Mouse (Mus musculus) heart, embryonic 10.5 days (tissue): ENCODE measurements around the gene Arhgap24. TPM values are rescaled to one million over a fixed set of nuclear protein-coding genes. Genes with fewer than 3 reads are reported as not detected.

Source experiments
- DNase-seq: peaks from one replicate; pipeline ENCODE4 v3.0.0-alpha.2; 2017; ENCODE audit warnings: low spot score
- H3K27ac ChIP-seq: fragments of 300-500 bp; sonication (generic); 2 replicates; pipeline ENCODE4 v1.5.1; 2016; ENCODE audit warnings: mild to moderate bottlenecking
- H3K27me3 ChIP-seq: fragments of 300-500 bp; sonication (generic); 2 replicates; pipeline ENCODE4 v1.6.1; 2016; ENCODE audit warnings: mild to moderate bottlenecking; ENCODE audit not compliant: poor library complexity, insufficient read depth, severe bottlenecking
- H3K36me3 ChIP-seq: fragments of 300-500 bp; sonication (generic); 2 replicates; pipeline ENCODE4 v1.6.1; 2016; ENCODE audit warnings: mild to moderate bottlenecking, moderate library complexity
- H3K4me1 ChIP-seq: fragments of 300-500 bp; sonication (generic); 2 replicates; pipeline ENCODE4 v1.6.1; 2016; ENCODE audit warnings: mild to moderate bottlenecking
- H3K4me3 ChIP-seq: fragments of 300-500 bp; sonication (generic); 2 replicates; pipeline ENCODE4 v1.5.1; 2016; ENCODE audit warnings: mild to moderate bottlenecking, moderate library complexity
- H3K9me3 ChIP-seq: fragments of 300-500 bp; sonication (generic); 2 replicates; pipeline ENCODE4 v1.6.1; 2016; ENCODE audit warnings: mild to moderate bottlenecking, moderate library complexity
- WGBS: fragments of 180-500 bp; shearing (Covaris S2); methylation state at CpG from one replicate; pipeline ENCODE4 v1.1.7; 2016; 5-methylcytosine and 5-hydroxymethylcytosine counted together
- polyA plus RNA-seq: library from polyadenylated mRNA; unstranded; fragments of >200 nt; fragmentation: Nextera tagmentation; extraction: Ambion mirVana; gene quantifications from 2 replicates; pipeline ENCODE4 v1.2.1, GENCODE M21; 2016

The Arhgap24 gene
- polyA plus RNA-seq, 1 experiment from 2014 or later: 8.1 TPM

DNA sequence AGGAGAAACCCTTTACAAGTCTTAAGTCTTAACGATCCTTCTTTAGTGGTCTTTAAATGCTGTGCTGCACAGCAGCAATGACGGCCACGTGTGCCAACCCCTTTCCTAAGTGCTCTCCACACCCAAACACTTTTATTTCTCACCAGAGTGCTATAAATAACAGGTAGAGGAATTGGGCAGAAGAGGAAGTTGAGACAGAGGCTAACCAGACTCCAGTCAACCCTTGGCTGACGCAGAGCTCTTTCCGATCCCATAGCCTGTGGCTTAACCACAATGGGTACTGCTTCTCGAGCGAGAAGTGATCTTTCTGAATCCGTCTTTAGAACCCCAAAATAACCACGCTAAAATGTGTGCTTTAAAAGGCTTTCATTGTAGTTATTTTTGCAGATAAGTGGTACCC lies 296.7 kb downstream of the Arhgap24 start:
- Histone ChIP-seq H3K27me3 (no peaks in the 10 kb centered on the region), H3K27ac (no peak overlapping the region), H3K36me3 (no peaks in the 10 kb centered on the region), H3K4me1 (peaks cover 17% of the 10 kb centered on the region; the same call in 1 of the 2 replicates), H3K4me3 (no peak overlapping the region), H3K9me3 (no peaks in the 10 kb centered on the region)
- no peak for DNase-seq
- 56% methylated on average over 9 of the region's 9 CpGs for WGBS

DNA sequence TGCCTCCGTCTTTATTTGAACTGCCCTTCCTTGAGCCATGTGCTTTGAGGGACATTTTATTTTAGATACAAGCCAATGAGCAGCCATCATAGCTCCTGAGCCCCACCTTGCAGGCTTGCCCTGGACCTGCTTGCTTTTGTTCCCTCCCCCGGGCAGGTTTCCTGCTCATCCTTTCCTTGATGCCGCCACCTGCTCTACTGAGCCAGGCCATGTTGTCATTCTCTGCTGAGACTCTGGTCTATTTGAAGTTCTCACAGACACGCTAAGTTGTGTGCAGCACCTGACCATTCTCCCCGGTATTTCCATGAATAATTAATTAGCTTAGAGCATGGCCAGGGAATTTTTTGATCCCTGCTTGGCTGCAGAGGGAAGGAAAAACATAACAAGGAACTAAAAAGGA lies 297.1 kb downstream of the Arhgap24 start:
- 74% methylated on average over 5 of the region's 5 CpGs for WGBS
- Histone ChIP-seq H3K4me3 (no peak overlapping the region), H3K36me3 (no peaks in the 10 kb centered on the region), H3K27ac (no peak overlapping the region), H3K4me1 (peaks cover 17% of the 10 kb centered on the region; the same call in 1 of the 2 replicates), H3K27me3 (no peaks in the 10 kb centered on the region), H3K9me3 (no peaks in the 10 kb centered on the region)
- no peak for DNase-seq

GRCm38 (mm10) chr5:102783585-102783984 lies 302.4 kb downstream of the Arhgap24 start:
- no peak for DNase-seq
- H3K9me3 ChIP-seq: no peaks in the 10 kb centered on the region
- 58% methylated on average over 4 of the region's 4 CpGs for WGBS
- H3K4me1 ChIP-seq: 0 out of 2 replicates have a peak, but pooled peaks cover 2% of the 10 kb centered on the region
- no peaks in the 10 kb centered on the region for H3K27me3 ChIP-seq
- H3K27ac ChIP-seq: no peak overlapping the region
- no peaks in the 10 kb centered on the region for H3K36me3 ChIP-seq
- H3K4me3 ChIP-seq: no peak overlapping the region

DNA sequence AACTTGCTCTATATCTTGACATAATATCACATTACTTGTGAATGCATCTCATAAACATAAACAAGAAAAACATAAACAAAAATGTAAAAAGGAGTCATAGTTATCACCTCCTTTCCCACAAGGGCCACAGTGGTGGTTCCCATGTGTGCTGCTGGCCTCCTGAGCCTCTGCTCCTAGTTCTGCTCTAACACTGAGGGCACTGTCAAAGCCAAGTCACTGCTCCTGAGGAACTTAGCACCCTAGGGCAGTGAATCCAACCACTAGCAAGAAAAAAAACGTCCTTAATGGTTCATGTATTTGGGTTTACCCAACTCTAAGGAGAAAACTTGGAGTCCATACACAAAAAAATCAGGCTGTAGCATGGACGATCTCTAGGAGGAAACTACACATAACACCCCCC lies 304.9 kb downstream of the Arhgap24 start:
- H3K27ac ChIP-seq: no peak overlapping the region
- no peaks in the 10 kb centered on the region for H3K27me3 ChIP-seq
- H3K4me1 ChIP-seq: no peaks in the 10 kb centered on the region
- H3K9me3 ChIP-seq: no peaks in the 10 kb centered on the region
- no peaks in the 10 kb centered on the region for H3K36me3 ChIP-seq
- no peak overlapping the region for H3K4me3 ChIP-seq
- no peak for DNase-seq
- WGBS: 66% methylated on average over 2 of the region's 2 CpGs

DNA sequence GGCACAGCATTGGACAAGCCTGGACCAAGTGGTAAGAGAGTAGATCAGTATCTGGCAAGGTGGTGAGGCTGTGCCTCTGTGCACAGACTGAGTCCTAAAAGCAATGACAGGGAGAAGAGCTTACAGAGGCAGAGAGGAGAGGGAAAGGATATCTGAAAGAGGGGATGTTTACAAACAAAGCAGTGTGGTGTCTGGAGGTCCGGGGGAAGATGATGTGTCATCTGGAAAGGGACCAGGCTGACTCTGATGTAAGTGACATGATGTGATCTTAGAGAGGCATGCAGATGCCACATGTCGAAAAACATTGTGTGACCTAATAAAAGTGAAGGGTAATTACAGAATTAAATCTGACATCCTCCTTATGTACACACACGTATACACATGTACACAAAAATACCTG lies 307.2 kb downstream of the Arhgap24 start:
- Histone ChIP-seq H3K27ac (no peak overlapping the region), H3K4me1 (no peaks in the 10 kb centered on the region), H3K4me3 (no peak overlapping the region), H3K36me3 (no peaks in the 10 kb centered on the region), H3K27me3 (no peaks in the 10 kb centered on the region), H3K9me3 (no peaks in the 10 kb centered on the region)
- 76% methylated on average over 3 of the region's 3 CpGs for WGBS
- DNase-seq: no peak

DNA sequence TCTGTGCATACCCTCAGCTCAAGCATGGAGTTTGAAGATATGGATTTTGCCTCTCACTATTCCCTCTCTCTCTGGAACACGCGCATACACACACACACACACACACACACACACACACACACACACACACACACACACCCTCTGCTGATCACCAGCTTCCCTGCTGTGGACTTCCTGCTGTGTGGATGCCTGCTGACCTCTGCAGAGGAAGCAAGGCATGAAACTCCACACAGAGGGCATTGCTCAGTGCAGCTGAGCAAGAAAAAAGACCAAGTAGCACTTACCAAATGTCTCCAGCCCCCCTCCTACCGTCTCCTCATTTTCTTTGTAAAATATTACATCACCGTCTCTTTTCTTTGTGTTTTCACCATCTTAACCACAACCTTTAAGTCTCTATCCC lies 310.1 kb downstream of the Arhgap24 start:
- H3K4me1 ChIP-seq: no peaks in the 10 kb centered on the region
- H3K36me3 ChIP-seq: no peaks in the 10 kb centered on the region
- H3K4me3 ChIP-seq: no peak overlapping the region
- H3K9me3 ChIP-seq: no peaks in the 10 kb centered on the region
- WGBS: 40% methylated on average over 4 of the region's 4 CpGs
- H3K27ac ChIP-seq: no peak overlapping the region
- H3K27me3 ChIP-seq: no peaks in the 10 kb centered on the region
- DNase-seq: no peak

DNA sequence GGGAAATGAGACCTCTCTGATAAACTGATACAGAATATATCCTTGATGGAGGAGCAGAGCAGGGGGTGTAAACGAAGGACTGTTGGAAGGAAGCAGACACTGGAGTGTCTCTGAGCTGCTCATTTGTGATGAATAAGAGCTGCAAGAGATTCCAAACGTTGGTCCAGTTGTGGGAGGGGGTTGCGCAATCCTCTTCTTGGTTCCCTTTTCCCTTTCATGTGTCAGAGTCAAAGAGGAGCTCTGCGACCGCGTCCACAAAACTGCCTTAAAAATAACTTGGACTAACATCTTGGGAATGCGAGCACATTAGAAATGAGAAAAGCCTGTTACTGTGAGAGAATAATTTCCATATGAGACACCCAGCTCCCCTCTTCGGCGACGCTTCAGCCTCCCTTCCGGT lies 312.3 kb downstream of the Arhgap24 start:
- Histone ChIP-seq H3K36me3 (no peaks in the 10 kb centered on the region), H3K27me3 (no peaks in the 10 kb centered on the region), H3K4me1 (no peaks in the 10 kb centered on the region), H3K4me3 (no peak overlapping the region), H3K9me3 (no peaks in the 10 kb centered on the region), H3K27ac (no peak overlapping the region)
- 81% methylated on average over 11 of the region's 11 CpGs for WGBS
- DNase-seq: no peak

DNA sequence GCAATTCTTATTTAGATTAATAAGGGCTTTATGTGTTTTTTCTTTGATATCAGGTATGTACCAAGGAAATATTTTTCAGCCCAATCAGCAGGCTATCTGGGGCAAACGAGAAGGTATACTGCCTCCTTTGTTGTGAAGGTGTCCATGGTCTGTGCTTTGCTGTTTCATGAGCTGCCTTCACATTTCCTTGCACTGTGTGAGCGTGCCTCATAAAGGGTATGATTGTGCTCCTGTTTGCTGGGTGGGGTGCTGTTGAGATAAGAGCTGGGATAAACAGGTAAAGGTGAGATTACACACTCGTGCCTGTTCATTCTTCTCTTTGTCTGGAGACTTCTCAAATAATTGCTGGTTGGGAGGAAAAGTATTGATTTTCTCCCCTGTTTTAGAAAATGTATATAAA lies 320.3 kb downstream of the Arhgap24 start:
- no peak for DNase-seq
- no peaks in the 10 kb centered on the region for H3K36me3 ChIP-seq
- H3K27me3 ChIP-seq: no peaks in the 10 kb centered on the region
- WGBS: 68% methylated on average over 3 of the region's 3 CpGs
- H3K4me1 ChIP-seq: no peaks in the 10 kb centered on the region
- no peak overlapping the region for H3K4me3 ChIP-seq
- H3K9me3 ChIP-seq: no peaks in the 10 kb centered on the region
- no peak overlapping the region for H3K27ac ChIP-seq

DNA sequence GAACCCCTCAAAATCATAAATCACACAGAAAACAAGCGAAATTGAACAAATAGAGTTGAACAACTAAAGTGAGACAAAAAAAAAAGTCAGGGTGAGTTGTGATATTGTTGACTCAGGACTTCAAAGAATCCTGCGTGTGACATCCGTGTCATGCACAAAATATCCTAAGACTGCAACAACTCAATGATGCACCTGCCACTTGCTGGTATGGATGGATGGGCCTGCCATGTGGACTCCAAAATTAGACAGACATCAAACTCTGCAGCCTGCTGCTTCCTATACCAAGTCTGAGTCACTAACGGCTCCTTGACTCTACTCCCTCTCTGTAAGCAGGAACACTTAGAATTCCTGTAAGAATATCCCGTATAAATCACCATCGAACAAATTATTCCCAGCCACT lies 321.6 kb downstream of the Arhgap24 start:
- Histone ChIP-seq H3K27ac (no peak overlapping the region), H3K4me3 (no peak overlapping the region), H3K9me3 (no peaks in the 10 kb centered on the region), H3K4me1 (no peaks in the 10 kb centered on the region), H3K27me3 (no peaks in the 10 kb centered on the region), H3K36me3 (no peaks in the 10 kb centered on the region)
- WGBS: 81% methylated on average over 6 of the region's 6 CpGs
- no peak for DNase-seq

- H3K36me3 ChIP-seq: no peaks in the 10 kb centered on the region
- H3K9me3 ChIP-seq: no peaks in the 10 kb centered on the region
- H3K27ac ChIP-seq: no peak overlapping the region
- no peak overlapping the region for H3K4me3 ChIP-seq
- H3K27me3 ChIP-seq: no peaks in the 10 kb centered on the region
- DNase-seq: no peak
- H3K4me1 ChIP-seq: no peaks in the 10 kb centered on the region
- 61% methylated on average over 4 of the region's 4 CpGs for WGBS
Measured at GRCm38 (mm10) chr5:102803675-102804074, 322.5 kb downstream of the Arhgap24 start.

DNA sequence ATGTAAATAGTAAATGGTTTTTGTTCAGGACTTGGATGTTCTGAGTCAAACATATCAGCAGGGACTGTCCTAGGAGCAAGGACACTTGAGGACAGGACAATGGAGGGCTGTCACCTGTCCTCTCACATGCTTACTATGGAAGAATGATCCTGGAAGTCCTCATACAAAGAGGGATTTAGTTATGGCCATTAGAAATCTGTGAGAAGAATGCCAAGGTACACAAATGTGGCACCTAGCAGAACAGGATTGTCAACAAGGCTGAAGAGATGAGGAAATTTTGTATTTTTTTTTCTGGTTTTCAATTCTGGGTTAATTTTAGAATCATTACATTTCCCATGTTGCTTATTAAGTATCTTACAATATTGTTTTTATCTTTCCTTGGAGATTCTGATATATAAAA lies 326.3 kb downstream of the Arhgap24 start:
- no peak for DNase-seq

DNA sequence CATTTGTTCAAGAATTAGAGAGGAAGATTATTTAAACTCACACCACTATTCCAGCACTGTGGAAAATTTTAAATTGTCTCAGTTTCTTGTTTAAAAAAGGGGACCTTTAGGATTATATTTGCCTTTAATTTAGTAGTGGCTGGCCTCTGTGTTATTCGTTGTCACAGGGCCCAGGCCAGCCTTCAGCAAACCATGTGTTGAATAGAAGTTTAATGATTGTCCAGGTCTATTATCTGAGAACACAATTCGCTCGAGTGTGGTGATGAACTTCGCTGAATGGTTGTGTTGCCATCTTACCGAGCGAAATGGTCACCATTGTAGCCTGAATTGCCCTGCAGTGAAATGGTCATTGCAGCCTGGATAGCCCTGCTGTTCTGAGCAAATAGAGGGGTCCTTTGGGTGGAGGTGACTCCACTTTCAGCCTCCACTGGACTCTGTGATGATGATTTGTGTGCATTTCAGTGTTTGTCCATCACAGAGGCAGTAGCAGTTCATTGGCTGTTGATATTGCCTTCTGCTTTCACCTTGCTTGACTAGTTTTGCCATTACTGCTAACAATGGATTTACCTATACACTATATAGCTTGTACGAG lies 329.3 kb downstream of the Arhgap24 start:
- DNase-seq: no peak
- 83% methylated on average over 7 of the region's 7 CpGs for WGBS
- H3K27me3 ChIP-seq: no peaks in the 10 kb centered on the region
- H3K9me3 ChIP-seq: no peaks in the 10 kb centered on the region
- no peak overlapping the region for H3K27ac ChIP-seq
- H3K36me3 ChIP-seq: no peaks in the 10 kb centered on the region
- H3K4me1 ChIP-seq: no peaks in the 10 kb centered on the region
- no peak overlapping the region for H3K4me3 ChIP-seq

More for the DNA sequence above, 326.3 kb downstream of the Arhgap24 start:
- Histone ChIP-seq H3K36me3 (no peaks in the 10 kb centered on the region), H3K9me3 (no peaks in the 10 kb centered on the region), H3K27ac (no peak overlapping the region), H3K4me1 (no peaks in the 10 kb centered on the region), H3K4me3 (no peak overlapping the region), H3K27me3 (no peaks in the 10 kb centered on the region)

DNA sequence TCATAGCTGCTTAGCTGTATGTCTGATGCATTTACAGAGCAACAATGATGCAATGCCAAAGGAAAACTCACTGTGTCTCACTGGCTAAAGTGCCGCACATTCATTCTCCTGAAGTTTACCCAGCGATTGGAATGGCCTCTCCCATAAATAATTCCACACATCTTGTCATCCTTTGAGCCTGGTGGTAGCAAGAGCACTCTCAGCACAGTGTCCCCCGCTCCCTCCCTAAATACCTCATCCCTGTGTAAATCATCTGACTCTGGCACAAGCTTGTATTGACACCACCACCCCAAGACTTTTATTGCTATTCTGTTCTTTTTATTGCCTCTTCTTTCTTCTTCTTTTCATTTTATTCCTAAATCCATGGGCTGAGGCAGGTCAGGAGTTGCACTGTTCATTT lies 332.1 kb downstream of the Arhgap24 start:
- DNase-seq: no peak
- no peaks in the 10 kb centered on the region for H3K27me3 ChIP-seq
- no peaks in the 10 kb centered on the region for H3K9me3 ChIP-seq
- H3K36me3 ChIP-seq: no peaks in the 10 kb centered on the region
- 83% methylated on average over 3 of the region's 3 CpGs for WGBS
- no peak overlapping the region for H3K4me3 ChIP-seq
- H3K27ac ChIP-seq: no peak overlapping the region
- no peaks in the 10 kb centered on the region for H3K4me1 ChIP-seq

DNA sequence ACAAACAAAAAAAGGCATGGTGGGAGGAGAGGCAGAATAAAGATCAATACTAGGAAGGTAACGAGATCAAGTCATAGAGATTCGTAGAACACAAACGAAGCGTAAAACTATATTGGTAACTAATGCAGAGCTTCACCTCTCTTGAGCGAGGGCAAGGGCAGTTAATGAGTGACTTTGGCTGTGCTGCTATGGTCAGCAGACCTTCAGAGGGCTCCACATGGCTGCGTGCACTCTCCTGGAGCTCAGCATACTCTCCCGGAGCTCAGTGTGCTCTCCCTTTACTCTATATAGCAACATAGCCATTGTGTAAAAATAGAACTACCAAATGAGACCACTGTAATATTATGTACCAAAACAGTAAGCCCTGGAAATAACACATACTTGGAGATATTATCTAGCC lies 336.4 kb downstream of the Arhgap24 start:
- no peaks in the 10 kb centered on the region for H3K27me3 ChIP-seq
- H3K4me3 ChIP-seq: no peak overlapping the region
- WGBS: 75% methylated on average over 7 of the region's 7 CpGs
- DNase-seq: no peak
- no peaks in the 10 kb centered on the region for H3K36me3 ChIP-seq
- H3K9me3 ChIP-seq: no peaks in the 10 kb centered on the region
- H3K4me1 ChIP-seq: no peaks in the 10 kb centered on the region
- H3K27ac ChIP-seq: no peak overlapping the region
